Mouse (Mus musculus) urinary bladder, postnatal 36 days (tissue): ENCODE results near the gene Lsm5.

Source experiments
- DNase-seq, 2 experiments: peaks; one replicate each; pipeline ENCODE4 v3.0.0; 2022; ENCODE audit warnings: low spot score in 2 of 2, mixed read lengths in 1 of 2

Gene Lsm5

DNA sequence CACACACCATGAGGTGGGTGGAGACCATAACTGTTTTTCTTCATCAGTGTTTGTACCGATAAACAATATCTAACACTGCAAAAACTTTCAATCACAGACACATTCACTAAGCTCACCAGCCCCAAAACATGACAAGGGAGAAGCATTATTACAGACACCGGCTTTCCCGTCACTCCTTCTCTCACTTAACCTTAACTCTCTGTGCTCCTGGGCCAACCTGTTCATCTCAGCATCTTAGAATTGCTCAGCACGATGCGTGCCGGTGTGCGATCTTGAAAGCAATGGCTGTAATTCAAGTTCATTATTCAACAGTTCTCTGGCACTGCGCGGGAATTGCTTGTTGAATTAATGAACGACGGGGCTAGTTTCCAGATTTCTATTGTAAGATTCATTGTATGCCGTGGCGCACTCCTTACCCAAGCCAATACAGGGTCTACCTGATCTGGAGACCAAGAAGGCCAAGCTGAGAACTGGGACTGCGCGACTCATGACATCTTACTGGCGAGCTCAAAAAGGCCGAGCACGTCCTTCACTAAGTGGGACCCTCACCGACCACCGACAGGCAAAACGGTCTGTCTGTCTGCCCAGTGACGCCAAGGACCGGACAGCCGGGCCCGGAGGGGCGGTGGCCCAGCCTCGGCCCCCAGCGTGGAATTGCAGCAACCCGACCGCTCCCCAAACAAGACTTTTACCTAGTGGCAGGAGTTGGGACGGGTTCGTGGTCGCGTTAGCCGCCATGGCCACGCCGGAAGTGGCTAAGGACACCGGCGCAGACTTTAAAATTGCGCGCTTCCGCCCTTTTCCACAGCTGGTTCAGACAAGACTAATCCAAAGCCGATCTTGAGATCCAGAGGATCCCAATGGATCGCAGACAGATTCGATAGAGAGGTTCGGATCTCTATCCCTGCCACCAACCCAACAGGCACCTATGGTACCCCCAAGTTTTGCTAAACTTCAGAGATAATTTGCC is at the start of gene Lsm5:
Gene Lsm5 (minus strand): TSS at position 780 of the 970 bp plus-strand sequence.
- DNase-seq = peak; percentile 79 to 84

GRCm38 (mm10) chr6:56753719-56754118 is 49.2 kb upstream of the Lsm5 start:
- DNase-seq = no peak

- no peak for DNase-seq
Measured at GRCm38 (mm10) chr6:56745950-56746543, 41.5 kb upstream of the Lsm5 start.

GRCm38 (mm10) chr6:56732545-56732944 is 28.0 kb upstream of the Lsm5 start:
- DNase-seq = no peak

DNA sequence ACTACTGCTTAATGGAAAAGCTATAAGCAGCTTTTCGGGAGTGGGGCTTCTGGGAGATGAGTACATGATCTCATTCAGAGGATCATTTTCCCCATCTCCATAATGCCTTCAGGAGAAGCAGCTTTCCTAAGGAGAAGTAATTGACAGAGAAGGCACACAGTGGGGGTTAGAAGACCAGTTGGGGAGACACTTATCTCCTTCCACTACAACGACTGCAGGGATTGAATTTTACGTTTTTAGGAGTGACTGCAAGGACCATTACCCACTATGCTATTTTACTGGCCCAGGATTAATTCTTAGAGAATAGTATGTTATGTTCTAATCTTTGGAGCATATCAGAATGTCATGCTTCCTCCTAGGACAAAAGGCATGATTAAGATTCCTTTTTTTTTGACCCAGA is 16.4 kb upstream of the Lsm5 start:
- DNase-seq = no peak

DNA sequence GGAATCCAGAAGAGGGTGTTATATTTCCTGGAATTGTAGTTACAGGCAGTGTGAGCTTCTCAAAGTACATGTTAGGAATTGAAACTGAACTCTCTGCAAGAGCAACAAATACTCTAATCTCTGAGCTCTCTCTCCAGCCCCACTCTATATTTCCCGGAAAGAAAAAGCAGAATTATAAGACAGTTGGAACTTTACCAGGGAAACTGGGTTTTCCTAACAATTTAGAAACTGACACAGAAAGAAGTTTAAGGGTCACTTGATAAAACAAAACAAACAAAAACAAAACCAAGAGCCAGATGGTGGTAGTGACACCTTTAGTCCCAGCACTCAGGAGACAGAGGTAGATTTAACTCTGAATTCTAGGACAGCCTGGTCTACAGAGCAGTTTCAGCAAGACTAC is 14.6 kb upstream of the Lsm5 start:
- no peak for DNase-seq

GRCm38 (mm10) chr6:56715270-56715666 is 10.8 kb upstream of the Lsm5 start:
- DNase-seq = peak in 1 of 2 experiments; percentile 16

- DNase-seq = peak; percentile 99
Measured at GRCm38 (mm10) chr6:56714574-56715269, 10.2 kb upstream of the Lsm5 start, which contains the start of gene Avl9. Gene Avl9 (plus strand): TSS chr6:56714899.

GRCm38 (mm10) chr6:56714186-56714573 is 9.7 kb upstream of the Lsm5 start:
- no peak for DNase-seq

DNA sequence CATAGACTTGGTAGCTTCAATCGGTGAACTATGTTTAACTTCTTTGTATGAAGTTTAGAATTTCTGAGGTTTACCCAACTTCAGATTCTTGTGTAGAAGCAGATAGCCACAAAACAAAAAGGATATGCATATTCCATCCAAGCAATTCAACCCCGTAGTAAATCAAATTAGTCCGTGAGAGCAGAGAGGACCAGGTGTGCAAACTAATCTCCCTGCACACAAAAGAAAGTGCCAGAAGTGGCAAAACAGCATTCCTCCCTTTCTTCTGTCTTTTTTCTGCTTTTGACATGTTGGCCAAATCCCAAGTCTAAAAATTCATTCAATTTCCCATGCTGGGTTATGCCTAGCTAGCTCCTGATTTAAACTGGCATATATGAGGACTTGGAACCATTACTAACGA is 12.1 kb downstream of the Lsm5 start:
- no peak for DNase-seq

DNA sequence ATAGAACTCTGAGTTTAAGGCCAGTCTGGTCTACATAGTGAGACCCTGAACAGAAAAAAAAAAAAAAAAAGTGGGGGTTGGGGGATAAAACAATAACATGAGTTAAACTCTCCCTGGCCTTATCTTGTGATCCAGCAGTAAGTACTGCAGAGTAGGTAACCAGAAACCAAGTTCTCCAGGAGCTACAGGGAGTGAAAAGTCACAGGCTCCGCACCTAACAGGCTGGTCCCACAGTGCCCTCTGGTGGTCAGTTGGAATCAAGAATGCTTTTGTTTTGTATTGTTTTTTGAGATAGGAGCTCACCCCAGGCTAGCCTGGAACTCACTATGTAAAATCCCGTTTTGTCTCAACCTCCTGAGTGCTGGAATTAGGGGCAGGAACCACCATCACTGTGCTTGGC is 13.3 kb downstream of the Lsm5 start:
- peak; percentile 20 to 27 for DNase-seq

- no peak for DNase-seq
Measured at GRCm38 (mm10) chr6:56688238-56688637, 16.3 kb downstream of the Lsm5 start.

- no peak for DNase-seq
Measured at GRCm38 (mm10) chr6:56664410-56664809, 40.1 kb downstream of the Lsm5 start.

DNA sequence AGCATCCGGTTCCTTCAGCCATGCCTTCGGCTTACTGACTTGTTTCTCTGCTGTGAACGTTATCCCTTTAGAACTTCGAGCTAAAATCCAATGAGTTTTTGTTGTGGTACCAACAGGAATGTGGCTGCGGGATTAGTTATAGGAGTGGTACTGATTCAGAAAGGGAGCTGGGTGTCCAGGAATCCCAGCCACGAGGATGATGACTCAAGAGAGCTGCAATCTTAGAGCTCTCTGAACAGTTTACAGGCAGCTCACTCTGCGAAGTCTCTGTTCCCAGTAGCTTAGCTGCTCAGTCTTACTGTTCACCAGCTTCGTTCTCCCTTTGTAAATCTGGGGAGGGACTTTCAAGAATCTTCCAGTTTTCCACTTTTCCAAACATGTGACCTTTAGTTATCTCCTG is 49.1 kb downstream of the Lsm5 start:
- no peak for DNase-seq

- DNase-seq = no peak
Measured at GRCm38 (mm10) chr6:56652121-56652592, 52.4 kb downstream of the Lsm5 start.
